Mouse (Mus musculus) cerebellum, postnatal 36 days (tissue): ENCODE results near the gene Cradd.
A peak's percentile ranks its signal among the peaks of the same experiment; 100 is the strongest.

Source experiments
- DNase-seq, 2 experiments: peaks; one replicate each; pipeline ENCODE4 v3.0.0; 2021 to 2022; ENCODE audit warnings: mixed read lengths in 2 of 2

Gene Cradd

DNA sequence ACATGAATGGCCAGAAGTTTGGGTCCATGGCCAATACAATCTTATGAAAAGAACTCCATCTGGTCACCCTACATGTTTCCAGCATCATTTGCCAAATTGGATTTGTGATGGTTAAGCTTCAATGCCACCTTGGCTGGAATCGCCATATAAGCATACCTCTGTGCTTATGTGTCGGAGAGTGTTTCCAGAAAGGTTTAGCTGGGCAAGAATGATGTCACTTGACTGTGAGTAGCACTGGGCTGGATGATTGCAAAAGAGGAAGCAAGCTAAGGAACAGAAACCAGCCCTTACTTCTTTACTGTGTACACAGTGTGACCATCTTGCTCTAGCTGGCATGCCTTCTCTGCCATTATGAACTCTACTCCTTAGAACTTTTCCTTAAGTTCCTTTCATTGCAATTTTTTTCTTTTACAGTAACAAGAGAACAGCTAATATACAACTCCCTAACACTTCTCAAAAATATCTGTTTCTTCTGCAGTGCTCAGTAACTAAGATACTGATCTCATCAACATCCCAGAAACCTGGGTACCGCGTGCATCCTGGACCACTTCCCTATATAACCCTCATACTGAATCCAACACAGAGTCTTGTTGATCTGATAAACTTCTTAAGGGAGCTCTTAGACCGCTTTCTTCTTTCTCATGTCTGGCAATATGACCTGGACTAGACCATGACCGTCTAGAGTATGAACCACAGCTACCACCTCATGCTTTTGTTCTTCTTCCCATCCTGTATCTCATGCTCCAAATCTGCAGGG, 172.7 kb downstream of the Cradd start:
- peak in 1 of 2 experiments; percentile 24 for DNase-seq

DNA sequence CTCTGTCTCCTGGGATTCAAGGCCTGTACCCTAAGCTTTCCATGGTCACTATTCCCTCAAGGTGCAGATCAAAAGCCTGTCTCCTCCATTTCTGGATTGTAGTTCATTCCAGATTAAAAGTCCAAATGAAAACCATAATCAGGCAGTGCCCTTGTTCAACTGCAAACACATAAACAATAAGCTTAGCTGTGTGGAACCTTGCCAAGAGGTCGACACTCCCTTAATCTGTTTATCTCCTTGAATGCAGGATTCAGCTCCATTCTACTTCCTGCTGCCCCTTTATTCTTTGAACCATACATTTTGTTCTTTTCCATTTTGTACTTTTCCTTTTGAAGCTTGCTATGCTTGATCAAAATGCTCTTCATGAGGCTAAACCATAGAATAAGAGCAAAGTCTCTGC, 174.3 kb downstream of the Cradd start:
- no peak for DNase-seq

DNA sequence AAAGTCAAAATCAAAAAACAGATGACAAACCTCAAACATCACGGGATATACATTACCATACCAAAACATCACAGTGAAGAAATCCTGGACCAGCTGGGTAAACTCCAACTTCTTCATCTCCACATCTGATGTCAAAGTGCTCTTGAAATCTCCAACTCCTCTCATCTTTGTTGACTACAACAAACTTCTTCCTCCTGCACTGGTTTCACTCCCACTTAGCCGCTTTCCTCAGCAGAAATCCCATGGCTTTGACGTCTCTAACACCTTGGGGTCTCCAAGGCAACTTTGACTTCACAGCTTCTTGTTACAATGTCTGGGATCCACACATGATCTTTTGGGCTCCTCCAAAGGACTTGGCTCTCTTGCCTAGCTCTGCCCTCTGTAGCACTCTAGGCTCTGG, 175.3 kb downstream of the Cradd start:
- no peak for DNase-seq

DNA sequence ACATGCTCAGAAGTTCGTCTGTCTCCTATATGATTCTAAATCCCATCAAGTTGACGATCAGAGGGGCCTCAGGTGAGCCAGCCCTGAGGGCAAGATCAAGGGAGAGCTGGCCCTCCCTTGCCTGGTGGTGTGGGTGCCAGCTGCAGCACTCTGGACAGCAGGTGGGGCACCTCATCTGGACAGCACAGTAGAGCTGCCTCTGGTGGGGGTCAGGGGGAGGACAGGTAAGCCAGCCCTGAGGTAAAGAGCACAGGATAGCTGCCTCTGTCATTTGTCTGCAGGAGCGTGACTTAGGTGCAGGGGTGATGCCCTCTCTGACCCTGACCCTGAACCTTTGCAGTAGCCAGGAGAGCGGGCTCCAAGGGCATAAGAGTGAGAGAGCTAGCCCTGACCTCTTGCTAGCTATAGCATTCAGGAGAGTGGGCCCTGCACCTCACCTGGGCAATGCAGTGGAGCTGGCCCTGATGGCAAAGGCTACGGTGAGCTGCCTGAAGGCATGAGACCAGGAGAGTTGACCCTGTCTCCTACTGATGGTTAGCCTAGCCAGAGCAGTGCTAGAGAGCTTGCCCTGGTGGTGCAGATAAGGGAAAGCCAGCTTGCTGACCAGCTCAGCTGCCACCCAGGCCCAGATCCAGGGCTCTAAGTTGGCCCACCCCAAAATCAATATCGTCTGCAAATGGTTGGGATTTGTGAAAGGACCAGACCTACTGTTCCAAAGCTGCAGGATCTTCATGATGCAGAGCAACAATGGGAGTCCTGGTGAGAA, 176.6 kb downstream of the Cradd start:
- DNase-seq: no peak

- DNase-seq: no peak
Observed at GRCm38 (mm10) chr10:95146491-95146890, 177.4 kb downstream of the Cradd start.

- no peak for DNase-seq
Observed at GRCm38 (mm10) chr10:95145204-95145926, 178.6 kb downstream of the Cradd start.

GRCm38 (mm10) chr10:95144414-95145130, 179.4 kb downstream of the Cradd start:
- DNase-seq: no peak

GRCm38 (mm10) chr10:95143446-95144114, 180.4 kb downstream of the Cradd start:
- no peak for DNase-seq

DNA sequence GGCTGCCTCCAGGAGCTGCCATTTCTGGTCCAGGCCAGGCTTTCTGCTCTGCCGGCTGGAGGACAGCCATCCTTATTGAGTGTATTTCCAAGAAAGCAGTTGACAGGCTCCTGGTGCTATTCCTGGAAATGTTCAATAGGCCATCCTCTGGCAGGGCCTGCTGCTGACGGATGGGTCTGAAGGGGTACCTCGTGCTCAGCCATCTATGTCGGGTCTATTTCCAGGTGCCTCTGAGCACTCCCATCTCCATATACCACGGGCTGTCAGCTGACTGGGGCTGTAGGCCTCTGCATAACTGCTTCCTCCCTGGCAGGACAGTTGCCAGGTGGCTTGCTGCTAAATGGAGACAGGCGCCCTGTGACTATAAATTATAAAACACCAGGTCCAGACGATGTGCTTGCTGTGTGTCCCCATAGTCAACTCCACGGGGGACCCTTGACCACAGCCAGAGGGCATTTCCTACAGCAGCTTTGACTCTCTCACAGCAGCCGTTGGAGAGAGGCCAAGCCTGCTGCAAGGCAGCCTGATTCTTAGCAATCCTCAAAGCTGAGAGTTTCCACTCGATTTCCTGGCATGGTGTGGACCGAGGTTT, 181.0 kb downstream of the Cradd start:
- DNase-seq: peak; percentile 74 to 79

DNA sequence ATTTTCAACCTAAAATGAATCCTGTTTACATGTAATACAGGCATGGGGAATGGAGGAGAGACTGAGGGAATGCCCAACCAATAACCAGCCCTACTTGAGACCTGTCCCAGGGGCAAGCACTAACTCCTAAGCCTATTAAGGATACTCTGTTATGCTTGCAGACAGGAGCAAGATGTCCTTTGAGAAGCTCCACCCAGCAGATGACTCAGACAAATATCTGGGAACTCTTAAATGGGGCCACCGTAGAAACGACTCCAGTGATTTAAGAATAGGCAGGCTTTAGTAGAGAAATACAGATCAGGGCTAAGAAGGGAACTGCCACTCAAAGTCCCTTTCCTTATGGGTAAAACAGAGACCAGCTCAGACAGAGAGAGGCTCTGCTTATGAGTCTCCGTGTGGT, 182.9 kb downstream of the Cradd start:
- DNase-seq: no peak

GRCm38 (mm10) chr10:95140191-95140590, 183.7 kb downstream of the Cradd start:
- no peak for DNase-seq

DNA sequence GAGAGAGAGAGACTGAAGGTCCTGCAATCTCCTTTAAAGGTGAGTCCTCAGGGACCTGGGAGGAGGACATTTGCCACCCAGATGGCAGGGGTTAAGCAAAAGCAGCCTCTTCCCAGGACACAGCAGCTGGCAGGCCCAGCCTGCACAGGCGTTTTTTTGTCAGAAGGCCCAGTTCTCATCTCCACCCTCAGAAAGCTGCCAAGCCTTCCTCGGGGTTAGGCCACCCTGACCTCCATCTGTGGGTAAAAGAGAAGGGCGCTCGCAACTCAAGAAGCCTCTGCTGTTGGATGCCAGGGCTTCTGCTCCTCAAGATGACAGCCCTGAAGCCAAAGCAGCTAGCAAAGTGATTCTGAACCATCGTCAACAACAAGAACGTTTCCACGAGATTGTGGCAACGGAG, 184.3 kb downstream of the Cradd start:
- DNase-seq: peak in 1 of 2 experiments; percentile 11

DNA sequence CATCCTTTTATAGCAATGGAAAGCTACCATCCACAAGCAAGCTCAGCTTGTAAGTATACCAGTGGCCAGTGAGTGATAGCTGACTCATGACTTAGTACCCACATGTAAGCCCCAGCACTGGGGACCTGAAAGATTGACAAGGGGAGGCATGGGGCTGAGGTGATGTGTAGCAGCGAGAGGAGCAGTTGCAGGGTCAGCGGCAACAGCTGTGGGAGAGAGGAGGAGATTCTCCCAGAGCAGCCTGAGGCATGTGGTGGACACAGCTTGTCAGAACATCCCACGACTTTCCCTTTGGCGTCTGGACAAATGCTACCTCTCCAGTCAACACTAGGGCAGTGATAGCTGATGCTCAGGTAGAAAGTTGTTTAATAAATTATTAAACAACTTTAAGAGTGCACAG, 190.9 kb downstream of the Cradd start:
- DNase-seq: no peak
